Mouse (Mus musculus) ES-E14 (cell line): Measurements from ENCODE around the gene Mfsd5. TPM values are rescaled to one million over a fixed set of nuclear protein-coding genes. Genes with fewer than 3 reads are reported as not detected.

Source experiments
- DNase-seq: peaks from one replicate; pipeline ENCODE4 v3.0.0-alpha.2; 2013; ENCODE audit warnings: low read depth, low spot score
- H3K27ac ChIP-seq: 2 replicates; pipeline ENCODE4 v1.5.1; 2012; ENCODE audit warnings: low read depth, mild to moderate bottlenecking, low read length, moderate library complexity, mixed read lengths; ENCODE audit not compliant: poor library complexity, insufficient read depth, severe bottlenecking
- H3K36me3 ChIP-seq: 2 replicates; pipeline ENCODE4 v1.6.1; 2012; ENCODE audit warnings: mild to moderate bottlenecking, low read length, moderate library complexity, mixed read lengths; ENCODE audit not compliant: control insufficient read depth, poor library complexity, insufficient read depth, severe bottlenecking
- H3K4me1 ChIP-seq, 2 experiments: fragments of 150-350 bp in 1 of 2; sonication (generic) in 1 of 2; 2 replicates each; pipeline ENCODE4 v1.6.1; 2012; ENCODE audit warnings: low read length in 2 of 2, mild to moderate bottlenecking in 1 of 2, mixed read lengths in 1 of 2; ENCODE audit not compliant: control insufficient read depth in 2 of 2, insufficient read depth in 2 of 2, poor library complexity in 1 of 2
- H3K4me3 ChIP-seq, 2 experiments: fragments of 150-350 bp in 1 of 2; sonication (generic) in 1 of 2; 2 replicates each; pipeline ENCODE4 v1.5.1; 2012; ENCODE audit warnings: low read length in 2 of 2, low read depth in 1 of 2, mild to moderate bottlenecking in 1 of 2, mixed read lengths in 1 of 2; ENCODE audit not compliant: insufficient read depth in 1 of 2, poor library complexity in 1 of 2, severe bottlenecking in 1 of 2
- H3K9ac ChIP-seq: 2 replicates; pipeline ENCODE4 v1.6.1; 2012; ENCODE audit warnings: low read depth, mild to moderate bottlenecking, low read length, mixed read lengths; ENCODE audit not compliant: poor library complexity, insufficient read depth, severe bottlenecking
- H3K9me3 ChIP-seq: fragments of 150-350 bp; sonication (generic); 2 replicates; pipeline ENCODE4 v1.6.1; 2012; ENCODE audit warnings: low read depth, mild to moderate bottlenecking, low read length; ENCODE audit not compliant: control insufficient read depth, insufficient read depth
- CHD2 ChIP-seq: IDR thresholded peaks from 2 replicates; pipeline ENCODE4 v1.6.1; 2014; ENCODE audit warnings: mild to moderate bottlenecking, low read depth, low read length, inconsistent platforms
- HCFC1 ChIP-seq: IDR thresholded peaks from 2 replicates; pipeline ENCODE4 v1.6.1; 2012; ENCODE audit warnings: low read length, inconsistent platforms, borderline replicate concordance; ENCODE audit not compliant: insufficient read depth
- MAFK ChIP-seq: IDR thresholded peaks from 2 replicates; pipeline ENCODE4 v1.6.1; 2014; ENCODE audit warnings: mild to moderate bottlenecking, low read depth, low read length, inconsistent platforms; ENCODE audit not compliant: insufficient read depth
- ZC3H11A ChIP-seq: IDR thresholded peaks from 2 replicates; pipeline ENCODE4 v1.6.1; 2012; ENCODE audit warnings: low read depth, mild to moderate bottlenecking, inconsistent platforms, low read length, borderline replicate concordance
- ZNF384 ChIP-seq: IDR thresholded peaks from 2 replicates; pipeline ENCODE4 v1.6.1; 2012; ENCODE audit warnings: low read depth, low read length, inconsistent platforms
- in situ Hi-C, 2 experiments: fragments of 600-800 bp; cut with MboI; formaldehyde crosslinking; loops; one replicate each; pipeline ENCODE4 v1.15.1; 2025; ENCODE audit warnings: low sequenced_read_pairs in 2 of 2, inconsistent platforms in 1 of 2; ENCODE audit not compliant: unreplicated experiment in 2 of 2
- total RNA-seq: library from RNA; depleted of rRNA; stranded (reverse); fragments of 300-350 nt; gene quantifications from 2 replicates; pipeline ENCODE4 v1.2.3, GENCODE M21; 2012

The Mfsd5 gene
- total RNA-seq, 1 experiment = 89.9 TPM

GRCm38 (mm10) chr15:102273982-102274716, 5.1 kb upstream of the Mfsd5 start:
- Histone ChIP-seq H3K9ac (no peak overlapping the region), H3K36me3 (no peaks in the 10 kb centered on the region), H3K27ac (no peak overlapping the region), H3K4me1 (peaks cover 0 to 8% of the 10 kb centered on the region in 2 experiments; a peak in 2 of 4 replicates), H3K9me3 (no peaks in the 10 kb centered on the region), H3K4me3 (no peak overlapping the region)
- no peak for DNase-seq
- 0 out of 2 replicates have a peak, but pooled peaks have one; percentile 11 for TF ChIP-seq ZC3H11A
- no peak for TF ChIP-seq ZNF384
- in situ Hi-C loops = no loop called here

- no peak for DNase-seq
- Histone ChIP-seq H3K9me3 (no peaks in the 10 kb centered on the region), H3K36me3 (peaks cover 20% of the 10 kb centered on the region), H3K4me1 (peaks cover 5 to 22% of the 10 kb centered on the region in 2 experiments; a peak in 3 of 4 replicates), H3K27ac (peak overlapping the region; percentile 91), H3K9ac (peak overlapping the region; percentile 86), H3K4me3 (peak overlapping the region; percentile 97 to 99)
- in situ Hi-C loops = no loop called here
- TF ChIP-seq CHD2 (no peak), ZC3H11A (no peak), HCFC1 (no peak), MAFK (no peak), ZNF384 (peak; percentile 76)
Measured at GRCm38 (mm10) chr15:102278726-102279091, 545 bp upstream of the Mfsd5 start.

DNA sequence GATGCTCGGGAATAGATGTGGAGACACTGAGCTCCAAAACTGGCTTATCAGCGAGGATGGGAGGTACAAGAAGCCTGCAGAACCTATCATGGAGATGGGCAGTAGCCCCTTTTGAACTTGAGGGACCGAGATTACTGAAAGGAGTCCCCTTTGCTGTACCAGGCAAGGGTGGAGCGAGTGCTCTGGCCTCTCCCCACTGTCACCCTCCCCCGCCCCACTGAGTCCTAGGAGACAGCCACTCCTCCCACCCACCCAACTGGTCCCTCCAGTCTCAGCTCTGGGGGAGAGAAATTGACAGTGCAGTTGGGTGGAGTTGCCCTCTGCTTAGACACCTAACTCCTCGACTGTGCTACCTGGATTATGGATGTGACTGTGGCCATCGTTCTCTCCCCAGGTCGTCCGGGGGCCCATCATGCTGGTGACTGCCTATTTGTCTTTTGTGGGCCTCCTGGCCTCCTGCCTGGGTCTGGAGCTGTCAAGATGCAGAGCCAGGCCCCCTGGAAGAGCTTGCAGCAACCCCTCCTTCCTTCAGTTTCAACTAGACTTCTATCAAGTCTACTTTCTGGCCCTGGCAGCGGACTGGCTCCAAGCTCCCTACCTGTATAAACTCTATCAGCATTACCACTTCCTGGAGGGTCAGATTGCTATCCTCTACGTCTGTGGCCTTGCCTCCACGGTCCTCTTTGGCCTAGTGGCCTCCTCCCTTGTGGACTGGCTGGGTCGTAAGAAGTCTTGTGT, 698 bp downstream of the Mfsd5 start:
- H3K36me3 ChIP-seq = peaks cover 20% of the 10 kb centered on the region
- peak overlapping the region; percentile 99 for H3K9ac ChIP-seq
- H3K4me1 ChIP-seq = peaks cover 8 to 24% of the 10 kb centered on the region in 2 experiments; a peak in 3 of 4 replicates
- no peak for DNase-seq
- H3K4me3 ChIP-seq = peak overlapping the region; percentile 97 to 99
- peak overlapping the region; percentile 97 for H3K27ac ChIP-seq
- no peaks in the 10 kb centered on the region for H3K9me3 ChIP-seq
- TF ChIP-seq MAFK (no peak), CHD2 (no peak), HCFC1 (no peak), ZC3H11A (no peak), ZNF384 (no peak)
- in situ Hi-C loops = no loop called here

GRCm38 (mm10) chr15:102280623-102281022, 1.4 kb downstream of the Mfsd5 start:
- Histone ChIP-seq H3K4me3 (peak overlapping the region; percentile 97 to 99; a peak in 3 of 4 replicates), H3K36me3 (peaks cover 20% of the 10 kb centered on the region), H3K9me3 (no peaks in the 10 kb centered on the region), H3K27ac (no peak overlapping the region), H3K9ac (peak overlapping the region; percentile 99), H3K4me1 (peaks cover 8 to 24% of the 10 kb centered on the region in 2 experiments; a peak in 3 of 4 replicates)
- no peak for DNase-seq
- in situ Hi-C loops = no loop called here
- TF ChIP-seq CHD2 (no peak), MAFK (no peak), HCFC1 (no peak), ZC3H11A (no peak), ZNF384 (no peak)
